Mouse (Mus musculus): ENCODE data around the gene Sh2b1. TPM values are rescaled to one million over a fixed set of nuclear protein-coding genes. Genes with fewer than 3 reads are reported as not detected.
A peak's percentile ranks its signal among the peaks of the same experiment; 100 is the strongest.

Sh2b1 gene
- total and polyA plus RNA-seq, 3 experiments: 8.9 to 61.5 (median 24.6) TPM

DNA sequence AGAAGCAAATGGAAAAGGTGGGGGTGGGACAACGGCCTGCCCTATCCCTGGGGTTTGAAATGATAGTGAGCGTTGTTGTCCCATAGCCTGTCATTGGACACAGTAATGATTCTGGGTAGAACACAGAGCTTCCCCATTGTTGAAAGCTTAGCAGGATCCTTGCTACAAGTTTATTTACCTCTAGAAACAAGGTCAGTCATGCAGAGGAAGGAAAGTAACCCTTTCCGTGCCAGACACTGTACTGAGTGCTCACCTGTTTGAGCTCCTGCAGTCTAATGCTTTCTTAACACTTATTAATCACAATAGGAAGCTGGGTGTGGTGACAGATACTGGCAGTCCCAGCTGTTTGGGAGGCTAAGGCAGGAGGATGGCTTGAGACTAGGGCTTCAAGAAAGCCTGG, 39.4 kb downstream of the Sh2b1 start:
- ATAC-seq (ENCODE audit: extremely low read depth, insufficient number of reproducible peaks, low FRiP score, poor library complexity, severe bottlenecking): no peak
- TF ChIP-seq TAL1 (conservative IDR thresholded peaks at IDR 0.05; ENCODE audit: low read depth, low read length): no peak
- no peak for TF ChIP-seq CTCF (IDR thresholded peaks at IDR 0.05; ENCODE audit: low read depth, low read length)
- TF ChIP-seq GATA1 (IDR thresholded peaks at IDR 0.05; ENCODE audit: borderline replicate concordance, low read length): no peak
- no peak for TF ChIP-seq GATA2 (IDR thresholded peaks at IDR 0.05; ENCODE audit: borderline replicate concordance, low read depth, low read length)
- no peak for TF ChIP-seq POLR2AphosphoS5 (IDR thresholded peaks at IDR 0.05; ENCODE audit: insufficient replicate concordance, low read depth, low read length)

DNA sequence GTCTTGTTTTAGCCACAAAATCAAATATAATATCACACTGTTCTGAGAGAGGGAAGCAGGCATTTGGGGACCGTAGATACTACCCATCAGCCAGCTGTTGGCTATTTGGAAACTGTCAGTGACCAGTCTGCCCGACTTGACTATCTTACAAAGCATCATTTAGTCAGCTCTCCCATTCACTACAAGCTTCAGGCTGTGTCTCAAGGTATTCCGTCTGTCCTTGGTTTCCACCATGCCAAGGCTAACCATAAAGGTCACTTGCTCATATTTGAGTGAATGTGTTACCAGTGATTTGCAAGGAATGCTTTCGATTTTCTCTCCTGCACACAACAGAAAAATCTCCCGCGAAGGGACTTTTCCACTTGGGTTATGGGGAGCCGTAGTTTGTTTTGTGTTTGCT, 40.5 kb downstream of the Sh2b1 start:
- H3K4me3 ChIP-seq (ENCODE audit: low read depth, low read length): no peak overlapping the region
- no peaks in the 10 kb centered on the region for H3K27me3 ChIP-seq (ENCODE audit: insufficient read depth, low read length)
- DNase-seq (ENCODE audit: low spot score) (no peak), ATAC-seq (ENCODE audit: extremely low read depth, insufficient number of reproducible peaks, low FRiP score, poor library complexity, severe bottlenecking) (no peak)
- H3K36me3 ChIP-seq (replicated peaks): peaks cover 68% of the 10 kb centered on the region
- peaks cover 3% of the 10 kb centered on the region for H3K4me1 ChIP-seq (ENCODE audit: insufficient read depth, low read depth, low read length)
- TF ChIP-seq TAL1 (conservative IDR thresholded peaks at IDR 0.05; ENCODE audit: low read depth, low read length): no peak
- no peaks in the 10 kb centered on the region for H3K9me3 ChIP-seq (replicated peaks)

More for the DNA sequence above, 39.4 kb downstream of the Sh2b1 start:
- Histone ChIP-seq H3K9me3 (replicated peaks) (no peaks in the 10 kb centered on the region), H3K36me3 (replicated peaks) (peaks cover 70% of the 10 kb centered on the region), H3K4me1 (ENCODE audit: insufficient read depth, low read depth, low read length) (no peaks in the 10 kb centered on the region), H3K4me3 (ENCODE audit: low read depth, low read length) (no peak overlapping the region), H3K27me3 (ENCODE audit: insufficient read depth, low read length) (no peaks in the 10 kb centered on the region)
- DNase-seq (ENCODE audit: low spot score): no peak

GRCm38 (mm10) chr7:126430167-126430566, 45.1 kb downstream of the Sh2b1 start:
- TF ChIP-seq CTCF (IDR thresholded peaks at IDR 0.05; ENCODE audit: low read depth, low read length): no peak
- no peak for TF ChIP-seq GATA1 (IDR thresholded peaks at IDR 0.05; ENCODE audit: borderline replicate concordance, low read length)
- TF ChIP-seq TAL1 (conservative IDR thresholded peaks at IDR 0.05; ENCODE audit: low read depth, low read length): no peak
- TF ChIP-seq GATA2 (IDR thresholded peaks at IDR 0.05; ENCODE audit: borderline replicate concordance, low read depth, low read length): no peak
- no peak for TF ChIP-seq POLR2AphosphoS5 (IDR thresholded peaks at IDR 0.05; ENCODE audit: insufficient replicate concordance, low read depth, low read length)
- Histone ChIP-seq H3K36me3 (replicated peaks) (peaks cover 42% of the 10 kb centered on the region), H3K4me3 (ENCODE audit: low read depth, low read length) (no peak overlapping the region), H3K27me3 (ENCODE audit: insufficient read depth, low read length) (no peaks in the 10 kb centered on the region; the same call in 1 of the 2 replicates), H3K4me1 (ENCODE audit: insufficient read depth, low read depth, low read length) (peaks cover 18% of the 10 kb centered on the region), H3K9me3 (replicated peaks) (peaks cover 18% of the 10 kb centered on the region)
- DNase-seq (ENCODE audit: low spot score) (no peak), ATAC-seq (ENCODE audit: extremely low read depth, insufficient number of reproducible peaks, low FRiP score, poor library complexity, severe bottlenecking) (no peak)

GRCm38 (mm10) chr7:126429503-126429898, 45.7 kb downstream of the Sh2b1 start:
- Histone ChIP-seq H3K36me3 (replicated peaks) (peaks cover 37% of the 10 kb centered on the region), H3K9me3 (replicated peaks) (peaks cover 18% of the 10 kb centered on the region), H3K27me3 (ENCODE audit: insufficient read depth, low read length) (peaks cover 4% of the 10 kb centered on the region; the same call in 1 of the 2 replicates), H3K4me1 (ENCODE audit: insufficient read depth, low read depth, low read length) (peaks cover 18% of the 10 kb centered on the region), H3K4me3 (ENCODE audit: low read depth, low read length) (peak overlapping the region; percentile 83)
- DNase-seq (ENCODE audit: low spot score) (no peak), ATAC-seq (ENCODE audit: extremely low read depth, insufficient number of reproducible peaks, low FRiP score, poor library complexity, severe bottlenecking) (no peak)
- TF ChIP-seq POLR2AphosphoS5 (IDR thresholded peaks at IDR 0.05; ENCODE audit: insufficient replicate concordance, low read depth, low read length): no peak
- no peak for TF ChIP-seq GATA2 (IDR thresholded peaks at IDR 0.05; ENCODE audit: borderline replicate concordance, low read depth, low read length)
- TF ChIP-seq CTCF (IDR thresholded peaks at IDR 0.05; ENCODE audit: low read depth, low read length): no peak
- TF ChIP-seq TAL1 (conservative IDR thresholded peaks at IDR 0.05; ENCODE audit: low read depth, low read length): no peak
- no peak for TF ChIP-seq GATA1 (IDR thresholded peaks at IDR 0.05; ENCODE audit: borderline replicate concordance, low read length)

- TF ChIP-seq CTCF (IDR thresholded peaks at IDR 0.05; ENCODE audit: low read depth, low read length): no peak
- TF ChIP-seq GATA1 (IDR thresholded peaks at IDR 0.05; ENCODE audit: borderline replicate concordance, low read length): no peak
- no peak for TF ChIP-seq TAL1 (conservative IDR thresholded peaks at IDR 0.05; ENCODE audit: low read depth, low read length)
- TF ChIP-seq POLR2AphosphoS5 (IDR thresholded peaks at IDR 0.05; ENCODE audit: insufficient replicate concordance, low read depth, low read length): no peak
- no peak for TF ChIP-seq GATA2 (IDR thresholded peaks at IDR 0.05; ENCODE audit: borderline replicate concordance, low read depth, low read length)
- DNase-seq (ENCODE audit: low spot score): peak; percentile 89
- peaks cover 30% of the 10 kb centered on the region for H3K36me3 ChIP-seq (replicated peaks)
- H3K4me3 ChIP-seq (ENCODE audit: low read depth, low read length): peak within 1 kb of the TSS; percentile 83
- peaks cover 18% of the 10 kb centered on the region for H3K9me3 ChIP-seq (replicated peaks)
- peaks cover 9% of the 10 kb centered on the region; the same call in 1 of the 2 replicates for H3K27me3 ChIP-seq (ENCODE audit: insufficient read depth, low read length)
- H3K4me1 ChIP-seq (ENCODE audit: insufficient read depth, low read depth, low read length): peaks cover 18% of the 10 kb centered on the region
- ATAC-seq (ENCODE audit: extremely low read depth, insufficient number of reproducible peaks, low FRiP score, poor library complexity, severe bottlenecking): peak; percentile 58
Observed at GRCm38 (mm10) chr7:126428631-126429502, 46.4 kb downstream of the Sh2b1 start, which contains the start of gene Rabep2. Rabep2 (plus strand) TSS chr7:126428759.

DNA sequence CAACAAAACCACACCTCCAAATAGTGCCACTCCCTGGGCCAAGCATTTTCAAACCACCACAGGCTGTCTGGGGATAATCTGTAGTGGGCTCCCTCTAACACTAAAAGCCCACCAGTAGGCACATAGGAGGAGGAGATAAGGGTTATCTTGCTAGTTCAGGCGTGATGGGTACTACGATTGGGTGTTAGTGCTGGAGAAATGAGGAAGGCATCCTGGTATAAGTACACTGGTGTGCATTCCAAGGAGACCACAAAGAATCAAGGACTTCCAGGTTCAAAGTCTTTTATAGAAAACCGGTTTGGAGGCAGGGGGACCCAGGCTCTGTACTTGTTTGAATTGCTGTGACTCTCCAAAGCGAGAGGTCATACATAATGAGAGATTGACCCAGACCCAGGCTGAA, 47.1 kb downstream of the Sh2b1 start:
- Histone ChIP-seq H3K36me3 (replicated peaks) (peaks cover 26% of the 10 kb centered on the region), H3K4me3 (ENCODE audit: low read depth, low read length) (peak overlapping the region; percentile 83; the same call in 1 of the 2 replicates), H3K27me3 (ENCODE audit: insufficient read depth, low read length) (peaks cover 10% of the 10 kb centered on the region; the same call in 1 of the 2 replicates), H3K4me1 (ENCODE audit: insufficient read depth, low read depth, low read length) (peaks cover 18% of the 10 kb centered on the region), H3K9me3 (replicated peaks) (peaks cover 18% of the 10 kb centered on the region)
- TF ChIP-seq GATA1 (IDR thresholded peaks at IDR 0.05; ENCODE audit: borderline replicate concordance, low read length) (no peak), CTCF (IDR thresholded peaks at IDR 0.05; ENCODE audit: low read depth, low read length) (no peak), TAL1 (conservative IDR thresholded peaks at IDR 0.05; ENCODE audit: low read depth, low read length) (peak; percentile 81), POLR2AphosphoS5 (IDR thresholded peaks at IDR 0.05; ENCODE audit: insufficient replicate concordance, low read depth, low read length) (no peak), GATA2 (IDR thresholded peaks at IDR 0.05; ENCODE audit: borderline replicate concordance, low read depth, low read length) (no peak)
- DNase-seq (ENCODE audit: low spot score): peak; percentile 46
- ATAC-seq (ENCODE audit: extremely low read depth, insufficient number of reproducible peaks, low FRiP score, poor library complexity, severe bottlenecking): peak; percentile 63
